Mouse (Mus musculus): ENCODE measurements at regions not wholly inside any gene's neighbourhood (a gene's known extent, or its start where the extent isn't known, plus 50 kb on each side); places are given as distances from the start of the nearest gene placed in this dataset.
A peak's percentile ranks its signal among the peaks of the same experiment; 100 is the strongest.

- Histone ChIP-seq H3K4me3 (ENCODE audit: low read length) (no peak overlapping the region), H3K9me3 (ENCODE audit: control insufficient read depth, low read length) (no peaks in the 10 kb centered on the region), H3K4me2 (ENCODE audit: low read length) (no peak overlapping the region), H3K9ac (ENCODE audit: low read depth, low read length) (no peak overlapping the region), H3K27me3 (replicated peaks; ENCODE audit: control insufficient read depth, insufficient read depth, low read length) (no peaks in the 10 kb centered on the region), H3K27ac (ENCODE audit: low read depth, low read length) (no peak overlapping the region), H3K4me1 (ENCODE audit: control insufficient read depth, insufficient read depth, low read depth, low read length) (no peaks in the 10 kb centered on the region; the same call in 1 of the 2 replicates), H3K36me3 (ENCODE audit: control insufficient read depth, insufficient read depth, low read length) (no peaks in the 10 kb centered on the region)
- no peak for ATAC-seq
- 88% methylated on average over 9 of the region's 9 CpGs for WGBS
Measured at GRCm38 (mm10) chr3:136450986-136451774, 125.3 kb upstream of the Bank1 start.

GRCm38 (mm10) chr3:136450361-136450895 is 124.6 kb upstream of the Bank1 start:
- WGBS, result 92% methylated on average over 2 of the region's 2 CpGs
- Histone ChIP-seq H3K4me2 (ENCODE audit: low read length) (no peak overlapping the region), H3K27me3 (replicated peaks; ENCODE audit: control insufficient read depth, insufficient read depth, low read length) (no peaks in the 10 kb centered on the region)

GRCm38 (mm10) chr3:136449364-136449763 is 123.5 kb upstream of the Bank1 start:
- WGBS, result 46% methylated on average over 4 of the region's 4 CpGs
- peak; percentile 67 for ATAC-seq
- H3K36me3 ChIP-seq (ENCODE audit: control insufficient read depth, insufficient read depth, low read length), result no peaks in the 10 kb centered on the region
- no peaks in the 10 kb centered on the region for H3K4me1 ChIP-seq (ENCODE audit: control insufficient read depth, insufficient read depth, low read depth, low read length)
- no peak overlapping the region for H3K27ac ChIP-seq (ENCODE audit: low read depth, low read length)
- H3K4me2 ChIP-seq (ENCODE audit: low read length), result no peak overlapping the region
- no peaks in the 10 kb centered on the region for H3K27me3 ChIP-seq (replicated peaks; ENCODE audit: control insufficient read depth, insufficient read depth, low read length)
- no peak overlapping the region for H3K4me3 ChIP-seq (ENCODE audit: low read length)
- H3K9ac ChIP-seq (ENCODE audit: low read depth, low read length), result no peak overlapping the region
- no peaks in the 10 kb centered on the region for H3K9me3 ChIP-seq (ENCODE audit: control insufficient read depth, low read length)

More at GRCm38 (mm10) chr3:136450361-136450895, 124.6 kb upstream of the Bank1 start:
- H3K36me3 ChIP-seq (ENCODE audit: control insufficient read depth, insufficient read depth, low read length), result no peaks in the 10 kb centered on the region
- H3K4me1 ChIP-seq (ENCODE audit: control insufficient read depth, insufficient read depth, low read depth, low read length), result no peaks in the 10 kb centered on the region
- no peak overlapping the region for H3K4me3 ChIP-seq (ENCODE audit: low read length)
- H3K9me3 ChIP-seq (ENCODE audit: control insufficient read depth, low read length), result no peaks in the 10 kb centered on the region
- no peak overlapping the region for H3K27ac ChIP-seq (ENCODE audit: low read depth, low read length)
- H3K9ac ChIP-seq (ENCODE audit: low read depth, low read length), result no peak overlapping the region
- no peak for ATAC-seq

GRCm38 (mm10) chr3:136444598-136444997 is 118.7 kb upstream of the Bank1 start:
- Histone ChIP-seq H3K4me3 (ENCODE audit: low read length) (no peak overlapping the region), H3K9me3 (ENCODE audit: control insufficient read depth, low read length) (no peaks in the 10 kb centered on the region), H3K4me2 (ENCODE audit: low read length) (no peak overlapping the region), H3K9ac (ENCODE audit: low read depth, low read length) (no peak overlapping the region), H3K4me1 (ENCODE audit: control insufficient read depth, insufficient read depth, low read depth, low read length) (no peaks in the 10 kb centered on the region), H3K27ac (ENCODE audit: low read depth, low read length) (no peak overlapping the region), H3K36me3 (ENCODE audit: control insufficient read depth, insufficient read depth, low read length) (no peaks in the 10 kb centered on the region), H3K27me3 (replicated peaks; ENCODE audit: control insufficient read depth, insufficient read depth, low read length) (no peaks in the 10 kb centered on the region)
- 49% methylated on average over 2 of the region's 2 CpGs for WGBS
- ATAC-seq, result peak; percentile 58; the same call in 1 of the 2 replicates

GRCm38 (mm10) chr3:136442099-136442498 is 116.2 kb upstream of the Bank1 start:
- H3K4me2 ChIP-seq (ENCODE audit: low read length), result no peak overlapping the region
- H3K4me1 ChIP-seq (ENCODE audit: control insufficient read depth, insufficient read depth, low read depth, low read length), result no peaks in the 10 kb centered on the region
- no peaks in the 10 kb centered on the region for H3K27me3 ChIP-seq (replicated peaks; ENCODE audit: control insufficient read depth, insufficient read depth, low read length)
- no peak for ATAC-seq
- no peaks in the 10 kb centered on the region for H3K36me3 ChIP-seq (ENCODE audit: control insufficient read depth, insufficient read depth, low read length)
- no peak overlapping the region for H3K27ac ChIP-seq (ENCODE audit: low read depth, low read length)
- H3K9ac ChIP-seq (ENCODE audit: low read depth, low read length), result no peak overlapping the region
- no peaks in the 10 kb centered on the region for H3K9me3 ChIP-seq (ENCODE audit: control insufficient read depth, low read length)
- WGBS, result 80% methylated on average over 2 of the region's 2 CpGs
- no peak overlapping the region for H3K4me3 ChIP-seq (ENCODE audit: low read length)

- Histone ChIP-seq H3K4me3 (ENCODE audit: low read length) (no peak overlapping the region), H3K27ac (ENCODE audit: low read depth, low read length) (no peak overlapping the region), H3K9me3 (ENCODE audit: control insufficient read depth, low read length) (no peaks in the 10 kb centered on the region), H3K4me2 (ENCODE audit: low read length) (no peak overlapping the region), H3K9ac (ENCODE audit: low read depth, low read length) (no peak overlapping the region), H3K4me1 (ENCODE audit: control insufficient read depth, insufficient read depth, low read depth, low read length) (no peaks in the 10 kb centered on the region), H3K27me3 (replicated peaks; ENCODE audit: control insufficient read depth, insufficient read depth, low read length) (no peaks in the 10 kb centered on the region), H3K36me3 (ENCODE audit: control insufficient read depth, insufficient read depth, low read length) (no peaks in the 10 kb centered on the region)
- 74% methylated on average over 7 of the region's 7 CpGs for WGBS
- ATAC-seq, result no peak
Measured at GRCm38 (mm10) chr3:136439907-136440645, 114.2 kb upstream of the Bank1 start.

GRCm38 (mm10) chr3:136439350-136439749 is 113.5 kb upstream of the Bank1 start:
- no peak for ATAC-seq
- Histone ChIP-seq H3K27ac (ENCODE audit: low read depth, low read length) (no peak overlapping the region), H3K27me3 (replicated peaks; ENCODE audit: control insufficient read depth, insufficient read depth, low read length) (no peaks in the 10 kb centered on the region), H3K36me3 (ENCODE audit: control insufficient read depth, insufficient read depth, low read length) (no peaks in the 10 kb centered on the region), H3K9ac (ENCODE audit: low read depth, low read length) (no peak overlapping the region), H3K4me3 (ENCODE audit: low read length) (no peak overlapping the region), H3K4me2 (ENCODE audit: low read length) (no peak overlapping the region), H3K9me3 (ENCODE audit: control insufficient read depth, low read length) (no peaks in the 10 kb centered on the region), H3K4me1 (ENCODE audit: control insufficient read depth, insufficient read depth, low read depth, low read length) (no peaks in the 10 kb centered on the region)
- 73% methylated on average over 5 of the region's 5 CpGs for WGBS

- no peak overlapping the region for H3K27ac ChIP-seq (ENCODE audit: low read depth, low read length)
- no peaks in the 10 kb centered on the region for H3K4me1 ChIP-seq (ENCODE audit: control insufficient read depth, insufficient read depth, low read depth, low read length)
- H3K4me3 ChIP-seq (ENCODE audit: low read length), result no peak overlapping the region
- ATAC-seq, result no peak
- H3K9ac ChIP-seq (ENCODE audit: low read depth, low read length), result no peak overlapping the region
- no peaks in the 10 kb centered on the region for H3K36me3 ChIP-seq (ENCODE audit: control insufficient read depth, insufficient read depth, low read length)
- no peak overlapping the region for H3K4me2 ChIP-seq (ENCODE audit: low read length)
- H3K9me3 ChIP-seq (ENCODE audit: control insufficient read depth, low read length), result no peaks in the 10 kb centered on the region
- 85% methylated on average over 5 of the region's 5 CpGs for WGBS
- no peaks in the 10 kb centered on the region for H3K27me3 ChIP-seq (replicated peaks; ENCODE audit: control insufficient read depth, insufficient read depth, low read length)
Measured at GRCm38 (mm10) chr3:136434407-136434806, 108.5 kb upstream of the Bank1 start.

GRCm38 (mm10) chr3:136432072-136432471 is 106.2 kb upstream of the Bank1 start:
- no peak overlapping the region for H3K4me2 ChIP-seq (ENCODE audit: low read length)
- no peaks in the 10 kb centered on the region for H3K9me3 ChIP-seq (ENCODE audit: control insufficient read depth, low read length)
- H3K9ac ChIP-seq (ENCODE audit: low read depth, low read length), result no peak overlapping the region
- no peaks in the 10 kb centered on the region for H3K4me1 ChIP-seq (ENCODE audit: control insufficient read depth, insufficient read depth, low read depth, low read length)
- no peak overlapping the region for H3K4me3 ChIP-seq (ENCODE audit: low read length)
- no peaks in the 10 kb centered on the region for H3K27me3 ChIP-seq (replicated peaks; ENCODE audit: control insufficient read depth, insufficient read depth, low read length)
- no peak overlapping the region for H3K27ac ChIP-seq (ENCODE audit: low read depth, low read length)
- no peaks in the 10 kb centered on the region for H3K36me3 ChIP-seq (ENCODE audit: control insufficient read depth, insufficient read depth, low read length)
- ATAC-seq, result no peak
- 92% methylated on average over 3 of the region's 3 CpGs for WGBS
